Comparison of ENCODE assay signal across 8 mouse cellular contexts in the genomic region with DNA sequence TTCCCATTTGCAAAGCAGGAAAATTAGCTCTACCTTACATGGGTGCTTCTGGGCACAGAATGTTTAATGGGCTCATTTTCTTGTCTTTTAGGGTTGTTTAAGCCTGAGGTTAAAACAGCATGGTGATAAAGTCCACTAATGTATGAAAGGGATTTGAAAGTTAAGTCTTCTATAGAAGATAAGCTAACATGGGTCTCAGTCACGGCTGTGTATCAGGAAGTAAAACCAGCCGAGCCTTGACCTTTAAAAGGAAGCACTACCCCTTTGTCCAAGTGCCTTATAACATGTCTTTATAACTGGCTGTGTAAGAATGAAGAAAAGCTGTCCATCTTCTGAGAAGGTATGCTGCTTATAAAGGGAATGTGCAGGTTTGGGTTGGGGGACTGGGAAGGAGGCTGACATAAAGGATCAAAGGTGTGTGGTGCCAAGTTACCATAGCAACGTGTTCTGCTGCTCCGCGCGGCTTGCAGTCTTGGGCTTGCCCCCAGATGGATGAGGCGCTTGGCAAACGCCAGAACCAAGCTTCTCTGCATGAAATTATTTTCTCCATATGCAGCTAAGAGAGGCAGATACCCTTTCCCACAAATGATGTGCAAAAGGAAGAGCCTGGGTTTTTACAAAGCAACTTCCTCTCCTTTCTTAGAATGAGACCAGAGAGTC. TPM values are rescaled to one million over a fixed set of nuclear protein-coding genes. Genes with fewer than 3 reads are reported as not detected.
DNase-seq lines count a peak whose midpoint lies in the region; ATAC-seq lines count a peak whose summit lies in the region.

No protein-coding gene starts in this region.

- ATAC-seq in inflammation-experienced regulatory T-cells, adult 6 months = peak; percentile 64
- ATAC-seq in limb, embryonic 11.5 days (ENCODE audit: insufficient number of reproducible peaks, low FRiP score, low TSS enrichment, low read depth) = peak; percentile 70; the same call in 1 of the 2 replicates

- 10% methylated on average over 8 of the region's 8 CpGs for WGBS in limb, embryonic 11.5 days

- peaks cover 19% of the 10 kb centered on the region for H3K4me1 ChIP-seq in limb, embryonic 11.5 days (ENCODE audit: control insufficient read depth, insufficient read depth, low read length)

- DNase-seq in heart, adult 18-20 months = peak; percentile 53 to 54
- DNase-seq in heart, postnatal 25 days (ENCODE audit: low spot score) = no peak
- peak; percentile 91 for DNase-seq in cerebellum, adult 9-11 months
- peak; percentile 51 to 57 for DNase-seq in frontal cortex, postnatal 10 days (ENCODE audit: low spot score in 2 of 2)
- peak; percentile 53 for DNase-seq in limb, embryonic 11.5 days (ENCODE audit: low spot score)
- peak; percentile 39 for DNase-seq in neural tube, embryonic 10.5 days (ENCODE audit: extremely low spot score, low spot score)
- DNase-seq in natural killer cell, adult 2 months (ENCODE audit: low spot score in 2 of 2) = no peak

- no peaks in the 10 kb centered on the region for H3K36me3 ChIP-seq in limb, embryonic 11.5 days (ENCODE audit: control insufficient read depth, insufficient read depth, low read length)

- H3K9me3 ChIP-seq in limb, embryonic 11.5 days (ENCODE audit: control insufficient read depth, low read length) = no peaks in the 10 kb centered on the region

- intact Hi-C loops in heart, postnatal 25 days (cut with DNase I) = no loop called here

- H3K27me3 ChIP-seq in limb, embryonic 11.5 days (ENCODE audit: control insufficient read depth, insufficient read depth, low read length) = no peaks in the 10 kb centered on the region

- peak overlapping the region; percentile 30; the same call in 1 of the 2 replicates for H3K4me2 ChIP-seq in limb, embryonic 11.5 days (ENCODE audit: low read depth, severe bottlenecking)

- no peak overlapping the region for H3K9ac ChIP-seq in limb, embryonic 11.5 days (ENCODE audit: low read length)

- no peak overlapping the region for H3K4me3 ChIP-seq in limb, embryonic 11.5 days (ENCODE audit: low read depth, low read length)

- H3K27ac ChIP-seq in limb, embryonic 11.5 days (replicated peaks; ENCODE audit: low read depth, low read length) = 0 out of 2 replicates have a peak overlapping the region, but pooled peaks have one; percentile 36

RNA-seq across cellular contexts. Expression of gene Eed, which starts 48.2 kb away (rescaled TPM):
- 10 to 100 TPM; 26.1 to 32.8 TPM for total RNA-seq in heart, adult 18-20 months (2021)
- 10 to 100 TPM; 22.3 to 28.0 TPM for total RNA-seq in heart, postnatal 25 days (2021)
- 10 to 100 TPM; 75.2 to 96.7 (median 91.0) TPM for polyA plus RNA-seq in inflammation-experienced regulatory T-cells, adult 6 months (2017; shearing (Covaris generic))
- 93.3 and 98.1 TPM in 2 replicates for polyA plus RNA-seq in limb, embryonic 11.5 days (2014; fragmentation: Nextera tagmentation; extraction: Ambion mirVana)

Comparison
In these comparisons a context has a peak if more than half of its experiments do, and no peak if none do; other contexts are left out.
1. DNase-seq: peak in heart, adult 18-20 months (2 of 2), cerebellum, adult 9-11 months (single experiment), frontal cortex, postnatal 10 days (2 of 2), limb, embryonic 11.5 days (single experiment) and neural tube, embryonic 10.5 days (single experiment); none in heart, postnatal 25 days (single experiment) and natural killer cell, adult 2 months (0 of 2).